Mouse (Mus musculus): ENCODE results near the gene Tnfaip8l1.
A peak's percentile ranks its signal among the peaks of the same experiment; 100 is the strongest.

Gene Tnfaip8l1

GRCm38 (mm10) chr17:56162231-56162774 is at the start of gene Tnfaip8l1:
Tnfaip8l1 (plus strand) TSS chr17:56162477.
- peak; percentile 90 for DNase-seq (ENCODE audit: low spot score in 2 of 2)

GRCm38 (mm10) chr17:56112743-56113142 is 49.5 kb upstream of the Tnfaip8l1 start:
- no peak for DNase-seq (ENCODE audit: low spot score in 2 of 2)

- no peak for DNase-seq (ENCODE audit: low spot score in 2 of 2)
Measured at GRCm38 (mm10) chr17:56116193-56116592, 46.1 kb upstream of the Tnfaip8l1 start.

- no peak for DNase-seq (ENCODE audit: low spot score in 2 of 2)
Measured at GRCm38 (mm10) chr17:56117251-56117710, 45.0 kb upstream of the Tnfaip8l1 start, which contains the start of gene Plin5. Plin5 (minus strand) TSS chr17:56117596.

GRCm38 (mm10) chr17:56119431-56119830 is 42.8 kb upstream of the Tnfaip8l1 start:
- no peak for DNase-seq (ENCODE audit: low spot score in 2 of 2)

GRCm38 (mm10) chr17:56119981-56120880 is 42.0 kb upstream of the Tnfaip8l1 start:
- DNase-seq (ENCODE audit: low spot score in 2 of 2) = no peak

- DNase-seq (ENCODE audit: low spot score in 2 of 2) = no peak
Measured at GRCm38 (mm10) chr17:56121826-56122225, 40.5 kb upstream of the Tnfaip8l1 start, which contains the start of gene Lrg1. Lrg1 (minus strand) TSS chr17:56122001.

- no peak for DNase-seq (ENCODE audit: low spot score in 2 of 2)
Measured at GRCm38 (mm10) chr17:56123161-56123560, 39.1 kb upstream of the Tnfaip8l1 start.

GRCm38 (mm10) chr17:56123681-56124340 is 38.5 kb upstream of the Tnfaip8l1 start:
- no peak for DNase-seq (ENCODE audit: low spot score in 2 of 2)

GRCm38 (mm10) chr17:56124377-56125275 is 37.7 kb upstream of the Tnfaip8l1 start:
- DNase-seq (ENCODE audit: low spot score in 2 of 2) = no peak

GRCm38 (mm10) chr17:56125276-56125630 is 37.0 kb upstream of the Tnfaip8l1 start:
- DNase-seq (ENCODE audit: low spot score in 2 of 2) = no peak

GRCm38 (mm10) chr17:56126175-56126574 is 36.1 kb upstream of the Tnfaip8l1 start:
- no peak for DNase-seq (ENCODE audit: low spot score in 2 of 2)

- no peak for DNase-seq (ENCODE audit: low spot score in 2 of 2)
Measured at GRCm38 (mm10) chr17:56128246-56128645, 34.0 kb upstream of the Tnfaip8l1 start.

GRCm38 (mm10) chr17:56131136-56131535 is 31.1 kb upstream of the Tnfaip8l1 start:
- DNase-seq (ENCODE audit: low spot score in 2 of 2) = no peak

- DNase-seq (ENCODE audit: low spot score in 2 of 2) = peak in 1 of 2 experiments; percentile 59
Measured at GRCm38 (mm10) chr17:56131814-56132213, 30.5 kb upstream of the Tnfaip8l1 start.

- no peak for DNase-seq (ENCODE audit: low spot score in 2 of 2)
Measured at GRCm38 (mm10) chr17:56132661-56133060, 29.6 kb upstream of the Tnfaip8l1 start.

- DNase-seq (ENCODE audit: low spot score in 2 of 2) = no peak
Measured at GRCm38 (mm10) chr17:56133457-56134363, 28.6 kb upstream of the Tnfaip8l1 start.

- no peak for DNase-seq (ENCODE audit: low spot score in 2 of 2)
Measured at GRCm38 (mm10) chr17:56134463-56134971, 27.8 kb upstream of the Tnfaip8l1 start.

GRCm38 (mm10) chr17:56136558-56136957 is 25.7 kb upstream of the Tnfaip8l1 start:
- no peak for DNase-seq (ENCODE audit: low spot score in 2 of 2)

All from frontal cortex, postnatal 25 days (tissue).